Mouse (Mus musculus) CH12.LX (cell line): ENCODE measurements at regions not wholly inside any gene's neighbourhood (a gene's known extent, or its start where the extent isn't known, plus 50 kb on each side); places are given as distances from the start of the nearest gene placed in this dataset.

Experiments
- DNase-seq: peaks from one replicate; pipeline ENCODE4 v3.0.0-alpha.2; 2013; ENCODE audit errors: extremely low read depth
- H3K27ac ChIP-seq: 2 replicates; pipeline ENCODE4 v1.5.1; 2012; ENCODE audit warnings: low read depth, mild to moderate bottlenecking, control low read depth, moderate library complexity; ENCODE audit not compliant: insufficient read depth
- H3K27me3 ChIP-seq: replicated peaks from 2 replicates; pipeline ENCODE3; 2012; ENCODE audit warnings: inconsistent platforms
- H3K36me3 ChIP-seq, 2 experiments: replicated peaks in 1 of 2; 2 replicates each; pipeline versions ENCODE3 to v1.6.1; 2012; ENCODE audit warnings: inconsistent platforms in 1 of 2, low read length in 1 of 2, mild to moderate bottlenecking in 1 of 2, mixed read lengths in 1 of 2, moderate library complexity in 1 of 2; ENCODE audit not compliant: control insufficient read depth in 1 of 2, insufficient read depth in 1 of 2
- H3K4me1 ChIP-seq, 2 experiments: 2 replicates each; pipeline ENCODE4 v1.6.1; 2012; ENCODE audit warnings: inconsistent platforms in 1 of 2, moderate library complexity in 1 of 2; ENCODE audit not compliant: insufficient read depth in 2 of 2, control insufficient read depth in 1 of 2
- H3K4me2 ChIP-seq: 2 replicates; pipeline ENCODE4 v1.6.1; 2012; ENCODE audit warnings: low read depth, mild to moderate bottlenecking, control low read depth; ENCODE audit not compliant: poor library complexity, insufficient read depth, severe bottlenecking
- H3K4me3 ChIP-seq, 3 experiments: fragments of 150-350 bp in 1 of 3; sonication (generic) in 1 of 3; replicated peaks in 1 of 3; 2 replicates each; pipeline versions ENCODE3 to v1.5.1; 2011 to 2012; ENCODE audit warnings: low read depth in 2 of 3, low read length in 2 of 3, mild to moderate bottlenecking in 2 of 3, moderate library complexity in 2 of 3, control low read depth in 1 of 3, improper control_type of control experiment in 1 of 3, inconsistent platforms in 1 of 3, mixed read lengths in 1 of 3; ENCODE audit not compliant: poor library complexity in 1 of 3
- H3K79me2 ChIP-seq: replicated peaks from 2 replicates; pipeline ENCODE4 v1.6.1; 2012; ENCODE audit warnings: mild to moderate bottlenecking, moderate library complexity; ENCODE audit not compliant: control insufficient read depth, poor library complexity, insufficient read depth, severe bottlenecking; ENCODE audit errors: extremely low read depth
- H3K9ac ChIP-seq: 2 replicates; pipeline ENCODE4 v1.6.1; 2012; ENCODE audit warnings: low read depth, mild to moderate bottlenecking, control low read depth, moderate library complexity; ENCODE audit not compliant: insufficient read depth
- H3K9me3 ChIP-seq: replicated peaks from 2 replicates; pipeline ENCODE3; 2012; ENCODE audit warnings: low read length, inconsistent platforms, mixed read lengths
- BHLHE40 ChIP-seq: IDR thresholded peaks from 2 replicates; pipeline ENCODE4 v1.6.1; 2011; ENCODE audit warnings: mild to moderate bottlenecking, low read depth, low read length, improper control_type of control experiment
- CHD1 ChIP-seq: IDR thresholded peaks from 2 replicates; pipeline ENCODE4 v1.6.1; 2012; ENCODE audit warnings: low read depth, low read length, improper control_type of control experiment, inconsistent platforms
- CHD2 ChIP-seq: IDR thresholded peaks from 2 replicates; pipeline ENCODE4 v1.6.1; 2011; ENCODE audit warnings: low read length, improper control_type of control experiment
- CTCF ChIP-seq, 2 experiments: IDR thresholded peaks in 1 of 2; conservative IDR thresholded peaks in 1 of 2; 2 replicates each; pipeline ENCODE4 v1.5.1; 2011 to 2012; ENCODE audit warnings: low read depth in 2 of 2, low read length in 2 of 2, improper control_type of control experiment in 1 of 2, inconsistent platforms in 1 of 2, mild to moderate bottlenecking in 1 of 2, moderate library complexity in 1 of 2
- E2F4 ChIP-seq: IDR thresholded peaks from 2 replicates; pipeline ENCODE4 v1.6.1; 2011; ENCODE audit warnings: low read depth, low read length, improper control_type of control experiment; ENCODE audit not compliant: insufficient replicate concordance
- ELF1 ChIP-seq: IDR thresholded peaks from 2 replicates; pipeline ENCODE4 v1.6.1; 2014; ENCODE audit warnings: low read depth, mild to moderate bottlenecking, inconsistent platforms, low read length, improper control_type of control experiment
- EP300 ChIP-seq: IDR thresholded peaks from 2 replicates; pipeline ENCODE4 v1.6.1; 2011; ENCODE audit warnings: low read length, improper control_type of control experiment
- ETS1 ChIP-seq: conservative IDR thresholded peaks from 2 replicates; pipeline ENCODE4 v1.6.1; 2012; ENCODE audit warnings: low read depth, mild to moderate bottlenecking, inconsistent platforms, low read length, improper control_type of control experiment, moderate library complexity
- GABPA ChIP-seq: IDR thresholded peaks from 2 replicates; pipeline ENCODE4 v1.6.1; 2012; ENCODE audit warnings: low read depth, low read length, improper control_type of control experiment, inconsistent platforms; ENCODE audit not compliant: insufficient replicate concordance
- HCFC1 ChIP-seq: IDR thresholded peaks from 2 replicates; pipeline ENCODE4 v1.6.1; 2012; ENCODE audit warnings: low read depth, mild to moderate bottlenecking, inconsistent platforms, low read length, improper control_type of control experiment
- IRF4 ChIP-seq: IDR thresholded peaks from 2 replicates; pipeline ENCODE4 v1.6.1; 2014; ENCODE audit warnings: low read depth, mild to moderate bottlenecking, inconsistent platforms, low read length, improper control_type of control experiment
- JUN ChIP-seq: IDR thresholded peaks from 2 replicates; pipeline ENCODE4 v1.6.1; 2011; ENCODE audit warnings: low read depth, mild to moderate bottlenecking, low read length, improper control_type of control experiment, moderate library complexity; ENCODE audit not compliant: insufficient read depth
- JUND ChIP-seq: conservative IDR thresholded peaks from 2 replicates; pipeline ENCODE4 v1.6.1; 2011; ENCODE audit warnings: low read depth, low read length, improper control_type of control experiment
- KAT2A ChIP-seq: IDR thresholded peaks from 2 replicates; pipeline ENCODE4 v1.6.1; 2012; ENCODE audit warnings: low read length, improper control_type of control experiment, inconsistent platforms; ENCODE audit not compliant: insufficient replicate concordance
- MAFK ChIP-seq: IDR thresholded peaks from 2 replicates; pipeline ENCODE4 v1.6.1; 2011; ENCODE audit warnings: low read length, improper control_type of control experiment; ENCODE audit not compliant: insufficient replicate concordance
- MAX ChIP-seq: IDR thresholded peaks from 2 replicates; pipeline ENCODE4 v1.6.1; 2011; ENCODE audit warnings: low read length, improper control_type of control experiment
- MAZ ChIP-seq: IDR thresholded peaks from 2 replicates; pipeline ENCODE4 v1.6.1; 2012; ENCODE audit warnings: low read depth, mild to moderate bottlenecking, inconsistent platforms, low read length, improper control_type of control experiment, moderate library complexity
- MEF2A ChIP-seq: IDR thresholded peaks from 2 replicates; pipeline ENCODE4 v1.6.1; 2014; ENCODE audit warnings: low read depth, mild to moderate bottlenecking, inconsistent platforms, low read length, improper control_type of control experiment, borderline replicate concordance
- MXI1 ChIP-seq: IDR thresholded peaks from 2 replicates; pipeline ENCODE4 v1.6.1; 2011; ENCODE audit warnings: mild to moderate bottlenecking, low read depth, low read length, improper control_type of control experiment
- MYC ChIP-seq: IDR thresholded peaks from 2 replicates; pipeline ENCODE4 v1.6.1; 2011; ENCODE audit warnings: low read depth, mild to moderate bottlenecking, improper control_type of control experiment, low read length
- NELFE ChIP-seq: IDR thresholded peaks from 2 replicates; pipeline ENCODE4 v1.6.1; 2011; ENCODE audit warnings: low read depth, low read length, improper control_type of control experiment
- NRF1 ChIP-seq: IDR thresholded peaks from 2 replicates; pipeline ENCODE4 v1.6.1; 2014; ENCODE audit warnings: low read depth, mild to moderate bottlenecking, inconsistent platforms, low read length, improper control_type of control experiment, moderate library complexity
- PAX5 ChIP-seq: IDR thresholded peaks from 2 replicates; pipeline ENCODE4 v1.6.1; 2012; ENCODE audit warnings: low read length, inconsistent platforms, mixed read lengths
- POLR2A ChIP-seq: IDR thresholded peaks from 2 replicates; pipeline ENCODE4 v1.6.1; 2011; ENCODE audit warnings: low read depth, mild to moderate bottlenecking, improper control_type of control experiment, low read length
- POLR2AphosphoS2 ChIP-seq: IDR thresholded peaks from 2 replicates; pipeline ENCODE4 v1.6.1; 2011; ENCODE audit warnings: low read depth, low read length, improper control_type of control experiment
- RAD21 ChIP-seq: IDR thresholded peaks from 2 replicates; pipeline ENCODE4 v1.6.1; 2011; ENCODE audit warnings: low read depth, mild to moderate bottlenecking, low read length, improper control_type of control experiment, moderate library complexity
- RCOR1 ChIP-seq: conservative IDR thresholded peaks from 2 replicates; pipeline ENCODE4 v1.6.1; 2012; ENCODE audit warnings: low read depth, mild to moderate bottlenecking, inconsistent platforms, low read length, improper control_type of control experiment
- SIN3A ChIP-seq: IDR thresholded peaks from 2 replicates; pipeline ENCODE4 v1.6.1; 2012; ENCODE audit warnings: low read length, improper control_type of control experiment, inconsistent platforms
- SMC3 ChIP-seq: IDR thresholded peaks from 2 replicates; pipeline ENCODE4 v1.6.1; 2011; ENCODE audit warnings: low read depth, low read length, improper control_type of control experiment
- TBP ChIP-seq: conservative IDR thresholded peaks from 2 replicates; pipeline ENCODE4 v1.6.1; 2011; ENCODE audit warnings: low read depth, low read length, improper control_type of control experiment
- TCF12 ChIP-seq: IDR thresholded peaks from 2 replicates; pipeline ENCODE4 v1.6.1; 2014; ENCODE audit warnings: low read depth, mild to moderate bottlenecking, inconsistent platforms, low read length, improper control_type of control experiment
- UBTF ChIP-seq: IDR thresholded peaks from 2 replicates; pipeline ENCODE4 v1.6.1; 2012; ENCODE audit warnings: low read depth, mild to moderate bottlenecking, inconsistent platforms, low read length, improper control_type of control experiment, moderate library complexity
- USF1 ChIP-seq: IDR thresholded peaks from 2 replicates; pipeline ENCODE4 v1.6.1; 2014; ENCODE audit warnings: low read depth, mild to moderate bottlenecking, inconsistent platforms, low read length, improper control_type of control experiment
- USF2 ChIP-seq: conservative IDR thresholded peaks from 2 replicates; pipeline ENCODE4 v1.6.1; 2011; ENCODE audit warnings: low read depth, low read length, improper control_type of control experiment
- ZC3H11A ChIP-seq: IDR thresholded peaks from 2 replicates; pipeline ENCODE4 v1.6.1; 2012; ENCODE audit warnings: low read depth, mild to moderate bottlenecking, inconsistent platforms, low read length, improper control_type of control experiment
- ZKSCAN1 ChIP-seq: IDR thresholded peaks from 2 replicates; pipeline ENCODE4 v1.6.1; 2012; ENCODE audit warnings: low read depth, inconsistent platforms, low read length, improper control_type of control experiment, borderline replicate concordance
- ZMIZ1 ChIP-seq: IDR thresholded peaks from 2 replicates; pipeline ENCODE4 v1.6.1; 2012; ENCODE audit warnings: low read depth, mild to moderate bottlenecking, inconsistent platforms, low read length, improper control_type of control experiment
- ZNF384 ChIP-seq: IDR thresholded peaks from 2 replicates; pipeline ENCODE4 v1.6.1; 2012; ENCODE audit warnings: low read depth, low read length, improper control_type of control experiment, inconsistent platforms
- dilution Hi-C: fragments of 300-500 bp; cut with MboI; formaldehyde crosslinking; loops from 2 replicates; pipeline ENCODE4 v1.14.3; 2020; ENCODE audit warnings: low sequenced_read_pairs; ENCODE audit not compliant: extremely low pct_unique_long_range_greater_than_20kb, extremely low pct_ligation_motif_present
- in situ Hi-C: fragments of 300-500 bp; cut with MboI; formaldehyde crosslinking; loops from 3 replicates; pipeline ENCODE4 v1.14.3; 2019; ENCODE audit warnings: low sequenced_read_pairs, low pct_ligation_motif_present, low pct_unique_long_range_greater_than_20kb, mixed read lengths

DNA sequence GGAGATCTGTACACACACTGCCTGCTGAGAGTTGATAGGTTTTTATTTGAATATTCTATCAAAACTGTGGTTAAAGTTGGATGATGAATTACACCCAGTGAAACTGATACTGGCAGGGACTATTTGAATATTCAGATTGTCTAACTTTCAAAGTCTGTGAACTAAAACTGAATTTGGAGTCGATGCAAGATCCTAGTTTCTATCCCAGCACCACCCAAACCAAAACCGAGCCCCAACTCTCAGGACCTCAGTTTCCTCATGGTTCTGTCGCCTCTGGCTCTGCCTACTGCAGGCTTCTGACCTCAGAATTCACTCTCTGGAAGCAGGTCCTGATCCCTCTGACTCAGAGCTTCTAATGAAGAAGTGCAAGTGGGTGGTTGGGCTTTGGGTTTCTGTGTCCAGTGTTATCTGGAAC lies 170.8 kb downstream of the Cd47 start:
- no peaks in the 10 kb centered on the region for H3K36me3 ChIP-seq
- no peaks in the 10 kb centered on the region for H3K27me3 ChIP-seq
- H3K4me2 ChIP-seq, result peak overlapping the region; percentile 43
- TF ChIP-seq POLR2A (peak; percentile 62), CHD1 (no peak), MAZ (no peak), RAD21 (no peak; the same call in 1 of the 2 replicates), ELF1 (no peak), UBTF (no peak), SIN3A (no peak), ZNF384 (no peak), HCFC1 (no peak), MYC (peak; percentile 72; the same call in 1 of the 2 replicates), USF1 (no peak), MAFK (no peak), NRF1 (no peak), ETS1 (peak; percentile 79), MAX (no peak), ZC3H11A (no peak), POLR2AphosphoS2 (no peak), ZMIZ1 (no peak), USF2 (no peak), IRF4 (peak; percentile 82), MEF2A (peak; percentile 63), KAT2A (no peak), RCOR1 (no peak), E2F4 (no peak), TBP (0 out of 2 replicates have a peak, but pooled peaks have one; percentile 51), ZKSCAN1 (no peak), JUN (peak; percentile 59; the same call in 1 of the 2 replicates), EP300 (peak; percentile 87), SMC3 (peak; percentile 1; the same call in 1 of the 2 replicates), MXI1 (no peak), NELFE (no peak), PAX5 (no peak), CHD2 (peak; percentile 70; the same call in 1 of the 2 replicates), CTCF (conservative IDR thresholded peaks at IDR 0.05 in 1 of 2, IDR thresholded peaks at IDR 0.05 in 1 of 2; ENCODE audit: low read depth in 2 of 2, low read length in 2 of 2) (no peak), TCF12 (peak; percentile 72), GABPA (no peak), BHLHE40 (no peak), JUND (peak; percentile 63)
- peaks cover 30 to 59% of the 10 kb centered on the region in 2 experiments for H3K4me1 ChIP-seq
- peak overlapping the region; percentile 84 for H3K9ac ChIP-seq
- H3K79me2 ChIP-seq, result peaks cover 7% of the 10 kb centered on the region
- in situ Hi-C loops (no loop called here), dilution Hi-C loops (no loop called here)
- peak overlapping the region; percentile 95 for H3K27ac ChIP-seq
- no peaks in the 10 kb centered on the region for H3K9me3 ChIP-seq
- no peak overlapping the region for H3K4me3 ChIP-seq
- DNase-seq, result peak; percentile 83
